Mouse (Mus musculus) neural tube, embryonic 13.5 days (tissue): ENCODE data around the gene Olfr170. TPM values are rescaled to one million over a fixed set of nuclear protein-coding genes. Genes with fewer than 3 reads are reported as not detected.
"Not testable (repeated sequence)": the region's sequence is repeated elsewhere in the genome, so short reads cannot be mapped to it uniquely, and the experiment has no call there.

Experiments used
- ATAC-seq: fragments of 200-750 bp; cut with Nextera tagmentation; 2 replicates; pipeline ENCODE4 v1.8.0; 2017; ENCODE audit warnings: low read depth, mild to moderate bottlenecking, moderate TSS enrichment, moderate library complexity
- H3K27ac ChIP-seq: fragments of 300-500 bp; sonication (generic); replicated peaks from 2 replicates; pipeline ENCODE4 v1.5.1; 2015; ENCODE audit warnings: moderate library complexity, mild to moderate bottlenecking, inconsistent platforms
- H3K27me3 ChIP-seq: fragments of 300-500 bp; sonication (generic); 2 replicates; pipeline ENCODE4 v1.6.1; 2015; ENCODE audit warnings: mild to moderate bottlenecking, inconsistent platforms
- H3K36me3 ChIP-seq: fragments of 300-500 bp; sonication (generic); 2 replicates; pipeline ENCODE4 v1.6.1; 2015; ENCODE audit warnings: mild to moderate bottlenecking, inconsistent platforms
- H3K4me1 ChIP-seq: fragments of 300-500 bp; sonication (generic); replicated peaks from 2 replicates; pipeline ENCODE4 v1.6.1; 2015; ENCODE audit warnings: inconsistent platforms
- H3K4me2 ChIP-seq: fragments of 300-500 bp; sonication (generic); 2 replicates; pipeline ENCODE4 v1.6.1; 2015; ENCODE audit warnings: inconsistent platforms, mild to moderate bottlenecking, moderate library complexity
- H3K4me3 ChIP-seq: fragments of 300-500 bp; sonication (generic); 2 replicates; pipeline ENCODE4 v1.5.1; 2015; ENCODE audit warnings: mild to moderate bottlenecking, inconsistent platforms
- H3K9ac ChIP-seq: fragments of 300-500 bp; sonication (generic); 2 replicates; pipeline ENCODE4 v1.6.1; 2015; ENCODE audit warnings: moderate library complexity, mild to moderate bottlenecking, inconsistent platforms
- H3K9me3 ChIP-seq: fragments of 300-500 bp; sonication (generic); 2 replicates; pipeline ENCODE4 v1.6.1; 2016; ENCODE audit warnings: inconsistent platforms
- WGBS: fragments of 180-500 bp; shearing (Covaris S2); methylation state at CpG from one replicate; pipeline ENCODE4 v1.1.7; 2015; 5-methylcytosine and 5-hydroxymethylcytosine counted together
- polyA plus RNA-seq: library from polyadenylated mRNA; unstranded; fragments of >200 nt; fragmentation: Nextera tagmentation; extraction: Ambion mirVana; gene quantifications from 2 replicates; pipeline ENCODE4 v1.2.1, GENCODE M21; 2015

Olfr170 gene
- not detected in 2 replicates for polyA plus RNA-seq

DNA sequence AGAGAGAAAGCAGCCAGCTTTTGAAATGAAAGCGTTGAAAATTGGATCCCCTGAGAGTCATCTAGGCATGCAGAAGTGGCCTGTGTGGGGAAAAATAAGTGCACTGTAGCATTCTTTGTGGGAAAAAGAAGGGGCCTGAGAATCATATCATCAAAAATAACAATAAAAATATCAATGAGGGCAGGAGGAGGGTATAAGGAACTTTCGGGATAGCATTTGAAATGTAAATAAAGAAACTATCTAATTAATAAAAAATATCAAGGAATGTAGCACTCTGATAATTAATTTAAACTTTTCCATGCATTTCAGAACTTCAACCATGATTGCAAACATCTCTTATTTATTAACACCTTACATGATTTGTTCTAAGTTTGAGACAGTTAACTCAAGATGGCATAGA is at the start of gene Olfr170:
TSS of gene Olfr170 (minus strand) at position 101 of the 400 bp plus-strand sequence.
- 87% methylated on average over 2 of the region's 2 CpGs for WGBS
- not testable (repeated sequence) for ATAC-seq, H3K27me3 ChIP-seq

DNA sequence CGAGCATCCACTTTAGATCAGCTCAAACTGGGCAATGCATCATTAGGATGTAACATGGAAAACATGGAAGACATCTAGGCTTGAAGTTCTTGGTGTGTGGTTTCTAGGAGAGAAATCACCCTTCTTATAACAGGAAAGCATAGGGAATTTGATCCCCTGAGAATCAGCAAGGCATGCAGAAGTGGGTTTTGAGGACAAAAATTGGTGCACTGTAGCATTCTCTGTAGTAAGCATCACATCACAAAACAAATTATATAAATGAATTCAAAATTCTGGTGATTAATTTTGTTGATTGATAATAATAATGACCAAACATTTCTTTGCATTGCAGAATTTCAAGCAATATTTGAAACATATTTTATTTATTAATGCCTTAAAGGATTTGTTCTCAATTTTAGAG is 18.1 kb upstream of the Olfr170 start, which contains the start of gene Olfr171:
TSS of gene Olfr171 (minus strand) at position 101 of the 400 bp plus-strand sequence.
- H3K9ac ChIP-seq: no peak within 1 kb of the TSS
- H3K27ac ChIP-seq: no peak within 1 kb of the TSS
- no peak within 1 kb of the TSS for H3K4me2 ChIP-seq
- H3K4me1 ChIP-seq: no peaks in the 10 kb centered on the region
- no peaks in the 10 kb centered on the region for H3K36me3 ChIP-seq
- H3K4me3 ChIP-seq: no peak within 1 kb of the TSS
- H3K9me3 ChIP-seq: no peaks in the 10 kb centered on the region; the same call in 1 of the 2 replicates
- no peaks in the 10 kb centered on the region for H3K27me3 ChIP-seq
- ATAC-seq: no peak
- WGBS: 76% methylated on average over 1 of the region's 1 CpGs

More for the DNA sequence above, at the start of gene Olfr170:
- H3K4me2 ChIP-seq, H3K4me3 ChIP-seq, H3K36me3 ChIP-seq, H3K27ac ChIP-seq, H3K4me1 ChIP-seq, H3K9ac ChIP-seq, H3K9me3 ChIP-seq: not testable (repeated sequence)

DNA sequence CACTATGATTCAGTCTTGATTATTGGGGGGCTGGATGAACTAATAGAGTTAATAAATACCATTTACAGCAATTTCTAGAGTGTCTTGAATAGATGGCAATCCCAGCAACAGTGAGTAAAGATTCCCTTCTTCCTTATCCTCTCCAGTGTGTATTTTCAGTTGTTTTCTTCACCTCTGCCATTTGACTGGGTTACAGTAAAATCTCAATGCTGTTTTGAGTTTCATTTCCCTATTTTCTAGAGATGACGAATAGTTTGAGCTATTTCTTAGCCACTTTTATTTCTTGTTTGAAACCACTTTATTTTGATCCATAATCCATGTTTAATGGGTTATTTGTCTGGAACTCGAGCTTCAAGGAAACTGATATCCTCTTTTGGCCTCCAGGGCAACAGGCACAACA is 8.5 kb downstream of the Olfr170 start:
- Histone ChIP-seq H3K27ac (no peak overlapping the region), H3K27me3 (no peaks in the 10 kb centered on the region), H3K4me3 (no peak overlapping the region), H3K36me3 (no peaks in the 10 kb centered on the region), H3K9ac (no peak overlapping the region), H3K9me3 (no peaks in the 10 kb centered on the region), H3K4me2 (no peak overlapping the region), H3K4me1 (no peaks in the 10 kb centered on the region)
- no peak for ATAC-seq
- 62% methylated on average over 2 of the region's 2 CpGs for WGBS

DNA sequence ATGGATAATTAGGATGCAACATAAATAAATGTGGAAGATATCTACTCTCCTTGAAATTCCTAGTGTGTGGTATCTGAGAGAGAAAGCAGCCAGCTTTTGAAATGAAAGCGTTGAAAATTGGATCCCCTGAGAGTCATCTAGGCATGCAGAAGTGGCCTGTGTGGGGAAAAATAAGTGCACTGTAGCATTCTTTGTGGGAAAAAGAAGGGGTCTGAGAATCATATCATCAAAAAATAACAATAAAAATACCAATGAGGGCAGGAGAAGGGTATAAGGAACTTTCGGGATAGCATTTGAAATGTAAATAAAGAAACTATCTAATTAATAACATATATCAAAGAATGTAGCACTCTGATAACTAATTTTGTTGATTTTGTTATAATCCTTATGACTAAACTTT is 40.0 kb downstream of the Olfr170 start, which contains the start of gene Olfr169:
TSS of gene Olfr169 (minus strand) at position 101 of the 400 bp plus-strand sequence.
- not testable (repeated sequence) for H3K9ac ChIP-seq, ATAC-seq, H3K4me2 ChIP-seq, H3K4me3 ChIP-seq, H3K27ac ChIP-seq, H3K27me3 ChIP-seq, H3K9me3 ChIP-seq, H3K36me3 ChIP-seq, H3K4me1 ChIP-seq
- WGBS: 84% methylated on average over 2 of the region's 2 CpGs

Other genes starting within 250 kb of the Olfr170 start
- not detected in 2 replicates for gene Olfr165, start 188.7 kb downstream of the Olfr170 start, polyA plus RNA-seq
- gene Olfr166, start 128.2 kb downstream of the Olfr170 start, polyA plus RNA-seq: not detected in 2 replicates
- not detected in 2 replicates for gene Olfr167, start 89.6 kb downstream of the Olfr170 start, polyA plus RNA-seq
- gene Olfr168, start 76.3 kb downstream of the Olfr170 start, polyA plus RNA-seq: not detected in 2 replicates
- gene Olfr169, start 40.1 kb downstream of the Olfr170 start, polyA plus RNA-seq: not detected in 2 replicates
- gene Olfr171, start 18.0 kb upstream of the Olfr170 start, polyA plus RNA-seq: not detected in 2 replicates
- 0.08 and 0.12 TPM in 2 replicates for gene Lamp3, start 94.5 kb upstream of the Olfr170 start, polyA plus RNA-seq
- 40.1 and 43.1 TPM in 2 replicates for gene B3gnt5, start 148.3 kb upstream of the Olfr170 start, polyA plus RNA-seq